Mouse (Mus musculus) testis, adult 2 months (tissue): ENCODE results near the gene Oaz3. TPM values are rescaled to one million over a fixed set of nuclear protein-coding genes. Genes with fewer than 3 reads are reported as not detected.

Source experiments
- H3K27ac ChIP-seq: fragments of 200-500 bp; 2 replicates; pipeline ENCODE4 v1.5.1; 2012; ENCODE audit warnings: low read depth, low read length; ENCODE audit not compliant: control insufficient read depth, insufficient read depth
- H3K27me3 ChIP-seq: fragments of 200-500 bp; 2 replicates; pipeline ENCODE4 v1.6.1; 2012; ENCODE audit warnings: mild to moderate bottlenecking, low read length, moderate library complexity; ENCODE audit not compliant: control insufficient read depth, insufficient read depth
- H3K36me3 ChIP-seq: fragments of 200-500 bp; 2 replicates; pipeline ENCODE4 v1.6.1; 2012; ENCODE audit warnings: mild to moderate bottlenecking, low read length; ENCODE audit not compliant: control insufficient read depth, insufficient read depth
- H3K4me1 ChIP-seq: fragments of 200-500 bp; 2 replicates; pipeline ENCODE4 v1.6.1; 2012; ENCODE audit warnings: low read length; ENCODE audit not compliant: control insufficient read depth, insufficient read depth
- H3K4me3 ChIP-seq: fragments of 200-500 bp; 2 replicates; pipeline ENCODE4 v1.5.1; 2012; ENCODE audit warnings: low read depth, mild to moderate bottlenecking, low read length, moderate library complexity, mixed read lengths; ENCODE audit not compliant: control insufficient read depth
- CTCF ChIP-seq: fragments of 200-500 bp; IDR thresholded peaks from 2 replicates; pipeline ENCODE4 v1.5.1; 2012; ENCODE audit warnings: low read depth, mild to moderate bottlenecking, inconsistent platforms, low read length, moderate library complexity; ENCODE audit not compliant: control insufficient read depth, insufficient read depth, insufficient replicate concordance
- polyA plus RNA-seq: library from polyadenylated mRNA; depleted of rRNA; stranded (reverse); fragments of >200 nt; gene quantifications from 2 replicates; pipeline ENCODE4 v1.2.3, GENCODE M21; 2012; rRNA removed

Oaz3 gene
- polyA plus RNA-seq, 1 experiment = 3,078 TPM

- H3K27ac ChIP-seq = no peak overlapping the region
- no peaks in the 10 kb centered on the region for H3K27me3 ChIP-seq
- H3K4me1 ChIP-seq = no peaks in the 10 kb centered on the region
- H3K4me3 ChIP-seq = no peak overlapping the region
- no peak for TF ChIP-seq CTCF
- H3K36me3 ChIP-seq = no peaks in the 10 kb centered on the region
Observed at GRCm38 (mm10) chr3:94383476-94383875, 60.2 kb downstream of the Oaz3 start.

Other genes with a start within 250 kb of the Oaz3 start
- 0.14 and 0.16 TPM in 2 replicates for gene Gm5286, start 247.2 kb downstream of the Oaz3 start, polyA plus RNA-seq
- not detected in 2 replicates for gene Gm4778, start 179.9 kb downstream of the Oaz3 start, polyA plus RNA-seq
- gene Them4, start 133.8 kb downstream of the Oaz3 start, polyA plus RNA-seq = 7.3 and 9.0 TPM in 2 replicates
- gene Them5, start 101.8 kb downstream of the Oaz3 start, polyA plus RNA-seq = 0.11 TPM in 1 of 2 replicates, not detected in the other
- gene C2cd4d, start 81.5 kb downstream of the Oaz3 start, polyA plus RNA-seq = 0.23 and 0.41 TPM in 2 replicates
- gene Rorc, start 71.1 kb downstream of the Oaz3 start, polyA plus RNA-seq = 1.3 and 1.5 TPM in 2 replicates
- not detected in 2 replicates for gene Lingo4, start 45.4 kb downstream of the Oaz3 start, polyA plus RNA-seq
- 5.5 and 8.9 TPM in 2 replicates for gene Tdrkh, start 30.6 kb downstream of the Oaz3 start, polyA plus RNA-seq
- gene Mrpl9, start 597 bp downstream of the Oaz3 start, polyA plus RNA-seq = 16.8 and 17.1 TPM in 2 replicates
- 243 and 256 TPM in 2 replicates for gene Celf3, start 34.4 kb upstream of the Oaz3 start, polyA plus RNA-seq
- 107 and 109 TPM in 2 replicates for gene Riiad1, start 36.4 kb upstream of the Oaz3 start, polyA plus RNA-seq
- gene Snx27, start 138.8 kb upstream of the Oaz3 start, polyA plus RNA-seq = 18.5 and 19.0 TPM in 2 replicates
- not detected in 2 replicates for gene Gm10972, start 199.2 kb upstream of the Oaz3 start, polyA plus RNA-seq
- gene Tuft1, start 215.0 kb upstream of the Oaz3 start, polyA plus RNA-seq = 13.1 and 13.2 TPM in 2 replicates
- gene Selenbp2, start 249.6 kb upstream of the Oaz3 start, polyA plus RNA-seq = 0.24 TPM in 1 of 2 replicates, not detected in the other